Mouse (Mus musculus): ENCODE measurements around the gene Gch1.
"Not testable (repeated sequence)": the region's sequence is repeated elsewhere in the genome, so short reads cannot be mapped to it uniquely, and the experiment has no call there.

Gch1 gene

DNA sequence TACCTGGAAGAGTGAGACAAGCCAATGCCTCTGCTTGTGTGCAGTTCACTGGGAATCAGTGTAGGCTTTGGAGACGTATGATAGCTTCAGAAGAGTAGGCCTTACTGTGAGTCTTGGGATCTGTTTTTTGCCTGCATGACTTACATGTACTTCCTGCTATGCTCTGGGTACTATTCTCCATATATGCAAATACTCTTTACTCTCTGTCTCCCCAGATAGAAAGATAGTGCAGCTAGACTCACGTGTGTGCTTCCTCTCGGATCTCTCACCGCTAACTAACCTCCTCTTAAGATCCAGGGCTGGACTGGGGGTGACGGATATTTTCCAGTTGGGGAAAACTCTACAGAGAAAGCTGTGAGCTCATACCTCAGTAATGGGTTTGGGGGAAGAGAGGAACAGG lies 23.5 kb downstream of the Gch1 start:
- in situ Hi-C loops (cut with MboI, MseI): no loop called here

DNA sequence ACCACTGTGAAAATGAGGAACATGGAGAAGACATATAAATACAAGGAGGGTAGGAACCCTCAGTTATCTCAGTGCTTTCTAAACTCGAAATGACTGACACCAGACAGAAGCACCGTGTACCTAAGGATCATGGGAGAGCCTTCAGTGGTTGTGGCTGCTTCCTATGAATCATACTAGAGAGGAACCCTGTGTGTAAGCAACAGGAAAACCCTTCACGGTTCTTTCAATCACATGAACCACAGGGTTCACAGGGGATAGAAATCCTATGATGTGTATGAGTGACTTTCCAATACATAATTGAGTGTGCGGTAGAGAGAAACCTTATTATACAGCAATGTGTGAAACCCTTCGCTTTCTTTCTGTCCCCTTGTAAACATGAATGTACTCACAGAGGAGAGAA lies 24.1 kb downstream of the Gch1 start:
- in situ Hi-C loops (cut with MboI, MseI): no loop called here

DNA sequence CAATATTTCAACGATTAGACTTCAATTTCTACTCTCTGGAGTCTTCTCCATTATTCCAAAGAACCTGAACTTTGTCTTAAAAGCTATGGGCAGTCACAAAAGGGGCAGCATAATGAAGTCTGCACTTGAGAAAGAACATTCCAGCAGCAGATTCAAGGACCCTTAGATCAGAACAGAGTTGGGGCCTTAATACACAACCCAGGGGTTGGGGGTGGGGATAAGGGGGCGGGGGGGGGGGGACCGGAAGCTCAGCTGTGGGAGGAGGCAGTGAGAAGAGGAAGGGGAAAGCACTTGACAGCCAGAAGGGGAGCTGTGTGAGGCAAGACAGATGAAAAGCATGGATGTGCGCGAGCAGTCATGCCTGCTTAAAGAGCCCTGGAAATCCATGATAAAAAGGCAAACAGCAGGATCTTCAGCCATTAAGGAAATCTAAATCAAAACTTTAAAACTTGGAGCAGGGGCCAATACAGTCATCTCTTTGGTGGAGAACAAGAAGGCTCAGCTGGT lies 27.2 kb downstream of the Gch1 start:
- in situ Hi-C loops (cut with MboI, MseI): no loop called here

DNA sequence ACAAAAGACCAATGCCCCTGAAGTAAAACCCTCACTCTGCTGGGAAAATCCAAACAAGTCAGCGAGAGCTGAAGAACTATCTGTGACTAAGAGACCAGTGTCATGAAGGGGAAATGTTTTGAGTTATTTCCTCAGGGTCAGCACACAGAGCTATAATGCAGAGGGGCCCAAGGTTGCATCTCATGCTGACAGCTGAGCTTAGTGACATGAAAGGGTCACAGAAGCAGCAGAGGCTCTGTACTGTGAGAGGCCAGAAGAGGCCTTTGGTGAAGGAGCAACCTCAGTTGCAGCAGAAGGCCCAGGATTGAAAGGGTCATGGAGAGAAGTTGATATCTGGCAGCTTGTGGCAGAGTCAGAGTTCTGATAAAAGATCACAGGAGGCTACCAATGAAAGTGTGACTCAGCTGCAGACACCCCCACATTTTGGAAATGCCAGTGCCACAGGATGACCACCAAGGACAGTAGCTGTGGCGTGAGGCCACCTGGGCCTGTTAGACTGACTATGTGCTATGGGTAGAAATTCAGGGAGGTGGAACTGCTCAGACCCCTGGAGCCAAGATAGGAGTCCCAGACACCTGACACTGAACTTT lies 29.1 kb downstream of the Gch1 start:
- in situ Hi-C loops (cut with MboI, MseI): no loop called here

DNA sequence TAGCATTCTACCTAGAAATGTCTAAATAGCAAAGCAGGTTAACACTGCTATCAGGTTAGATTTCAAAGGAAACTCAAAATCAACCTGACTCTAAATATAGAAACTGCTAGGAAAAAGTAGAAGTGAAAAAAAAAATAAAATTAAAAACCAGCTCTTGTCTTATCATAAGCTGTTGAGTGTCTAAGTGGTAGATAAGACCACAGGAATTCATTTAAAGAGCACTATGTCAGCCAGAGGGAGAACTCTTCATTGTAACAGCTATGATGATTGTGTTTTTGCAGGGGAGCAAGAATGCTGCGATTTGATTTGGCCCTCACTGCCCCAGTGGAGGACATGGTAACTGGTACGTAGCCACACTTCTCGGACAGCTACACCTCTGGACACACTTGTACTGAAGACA lies 34.9 kb downstream of the Gch1 start:
- in situ Hi-C loops (cut with MboI, MseI): no loop called here

DNA sequence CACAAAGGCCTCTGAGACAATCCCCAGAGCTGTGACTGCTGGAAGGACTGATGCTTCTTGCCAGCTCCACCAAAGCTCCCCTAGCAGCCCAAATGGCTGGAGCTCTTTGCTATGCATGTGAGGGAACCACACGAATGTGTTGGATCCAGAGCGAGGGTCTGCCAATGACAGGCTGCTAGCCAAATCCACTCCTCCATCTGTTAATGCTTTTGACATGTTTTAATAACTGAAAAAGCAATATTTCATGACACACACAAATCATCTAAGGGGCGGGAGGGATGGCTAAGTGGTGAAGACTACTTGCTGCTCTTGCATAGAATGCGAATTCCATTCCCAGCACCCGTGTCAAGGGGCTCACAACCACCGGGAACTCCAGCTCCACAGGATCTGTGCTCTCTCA lies 37.9 kb downstream of the Gch1 start:
- in situ Hi-C loops (cut with MboI, MseI): no loop called here

DNA sequence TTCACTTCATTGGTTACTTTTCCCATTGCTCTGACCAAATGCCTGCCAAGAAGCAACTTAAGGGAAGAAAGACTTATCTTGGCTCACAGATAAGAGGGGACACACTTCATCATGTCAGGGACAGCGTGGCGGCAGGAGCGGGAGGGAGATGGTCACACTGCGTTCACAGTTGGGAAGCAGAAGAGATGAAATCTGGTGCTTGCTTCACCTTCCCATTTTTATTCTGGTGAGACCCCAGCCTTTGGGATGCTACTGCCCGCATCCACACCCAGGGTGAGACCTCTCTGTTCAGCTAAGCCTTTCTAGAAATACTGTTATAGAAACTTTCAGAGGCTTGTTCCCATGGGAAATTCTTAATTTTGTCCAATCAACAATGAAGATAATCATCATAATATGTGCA lies 44.9 kb downstream of the Gch1 start:
- in situ Hi-C loops (cut with MboI, MseI): no loop called here

DNA sequence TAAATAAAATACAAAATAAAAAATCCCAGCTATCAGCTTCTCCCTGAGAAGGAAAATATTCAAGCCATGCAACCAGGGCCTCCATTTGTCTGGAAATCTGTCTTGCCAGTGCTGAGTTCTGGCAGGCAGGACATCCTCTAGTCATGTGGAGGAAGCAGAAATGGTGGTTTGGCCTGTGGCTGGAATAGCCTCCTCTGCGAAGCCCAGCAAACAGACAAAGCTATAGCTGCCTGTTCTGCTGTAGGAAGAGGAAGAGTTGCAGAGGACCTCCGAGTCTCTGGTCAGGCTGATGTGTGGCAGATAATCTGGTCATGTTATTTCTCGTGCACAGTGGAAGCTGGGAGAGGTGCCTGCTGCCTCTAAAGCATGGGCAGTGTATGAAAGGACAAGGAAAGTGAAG lies 50.4 kb downstream of the Gch1 start:
- in situ Hi-C loops (cut with MboI, MseI): loop anchor here (5.0 kb wide), 1 partner anchor 92 kb away; no protein-coding TSS in a partner anchor

DNA sequence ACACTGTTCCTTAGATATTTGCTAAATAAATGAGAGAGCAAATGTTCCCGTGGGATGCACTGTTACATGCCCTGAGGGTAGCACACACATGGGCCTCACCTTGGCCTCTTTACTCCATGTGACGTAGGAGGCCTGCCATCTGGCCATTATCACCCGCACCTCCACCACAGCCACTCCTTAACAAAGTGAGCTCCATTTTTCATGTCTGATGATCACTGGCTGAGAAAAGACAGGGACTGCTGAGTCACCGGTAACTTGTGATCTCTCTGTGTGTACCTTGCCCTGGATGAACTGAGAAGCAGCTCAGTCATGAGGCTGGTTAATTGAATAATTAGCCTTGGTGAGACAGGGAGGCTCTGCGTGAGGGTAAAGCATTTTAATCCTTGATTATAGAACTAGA lies 52.6 kb downstream of the Gch1 start:
- in situ Hi-C loops (cut with MboI, MseI): loop anchor here (5.0 kb wide), 1 partner anchor 89 kb away; no protein-coding TSS in a partner anchor

DNA sequence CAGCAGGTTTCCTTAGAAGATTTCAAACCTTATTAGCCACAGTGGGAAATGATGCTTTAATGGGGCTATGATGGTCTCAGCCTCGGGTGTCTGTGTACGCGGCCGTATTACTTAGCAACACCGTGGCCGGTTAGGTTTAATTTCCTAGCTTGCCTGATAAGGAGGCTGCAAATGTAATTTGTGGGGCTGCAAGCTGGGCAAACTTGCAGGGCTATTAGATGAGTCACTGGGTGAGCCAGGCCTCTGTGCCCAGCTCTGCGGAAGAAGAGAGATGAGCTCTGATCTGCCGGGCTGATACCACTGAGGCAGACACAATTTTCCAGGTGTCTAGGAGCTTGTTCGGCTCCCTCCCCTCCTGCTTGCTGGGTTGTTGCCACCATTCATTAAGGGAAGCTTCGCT lies 55.3 kb downstream of the Gch1 start:
- in situ Hi-C loops (cut with MboI, MseI): no loop called here

DNA sequence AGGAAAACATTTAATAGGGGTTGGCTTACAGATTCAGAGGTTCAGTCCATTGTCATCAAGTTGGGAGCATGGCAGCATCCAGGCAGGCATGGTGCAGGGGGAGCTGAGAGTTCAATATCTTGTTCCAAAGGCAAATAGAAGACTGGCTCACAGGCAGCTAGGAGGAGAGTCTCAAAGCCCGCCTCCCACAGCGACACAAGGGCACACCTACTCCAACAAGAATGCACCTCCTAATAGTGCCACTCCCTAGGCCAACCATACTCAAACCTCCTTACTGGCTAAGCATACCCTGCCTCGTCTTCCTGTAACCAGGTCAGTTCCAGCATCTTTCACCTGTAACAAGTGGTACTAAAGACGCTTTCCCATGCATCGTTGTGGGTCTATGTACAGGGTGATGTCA lies 61.2 kb downstream of the Gch1 start:
- in situ Hi-C loops (cut with MboI, MseI): no loop called here

DNA sequence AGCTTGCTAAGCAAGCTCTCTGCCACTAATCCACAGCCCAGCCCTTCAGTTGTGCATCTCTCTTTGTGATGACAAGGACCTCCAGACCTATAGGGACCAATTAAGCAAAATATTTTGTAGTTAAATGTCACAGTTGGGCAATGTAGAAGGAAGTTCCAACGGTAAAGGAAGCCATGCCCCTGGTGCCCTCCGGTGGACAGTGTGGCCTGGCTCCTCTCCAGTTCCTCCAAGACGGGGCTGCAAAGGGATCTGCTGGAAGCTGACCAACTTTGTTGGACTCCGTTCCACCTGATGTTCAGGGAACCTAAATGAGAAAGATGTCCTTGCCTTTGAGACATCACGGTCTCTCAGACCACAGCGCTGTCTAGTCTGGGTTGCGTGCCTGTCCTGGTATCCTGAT lies 71.7 kb downstream of the Gch1 start:
- in situ Hi-C loops (cut with MboI, MseI): no loop called here

DNA sequence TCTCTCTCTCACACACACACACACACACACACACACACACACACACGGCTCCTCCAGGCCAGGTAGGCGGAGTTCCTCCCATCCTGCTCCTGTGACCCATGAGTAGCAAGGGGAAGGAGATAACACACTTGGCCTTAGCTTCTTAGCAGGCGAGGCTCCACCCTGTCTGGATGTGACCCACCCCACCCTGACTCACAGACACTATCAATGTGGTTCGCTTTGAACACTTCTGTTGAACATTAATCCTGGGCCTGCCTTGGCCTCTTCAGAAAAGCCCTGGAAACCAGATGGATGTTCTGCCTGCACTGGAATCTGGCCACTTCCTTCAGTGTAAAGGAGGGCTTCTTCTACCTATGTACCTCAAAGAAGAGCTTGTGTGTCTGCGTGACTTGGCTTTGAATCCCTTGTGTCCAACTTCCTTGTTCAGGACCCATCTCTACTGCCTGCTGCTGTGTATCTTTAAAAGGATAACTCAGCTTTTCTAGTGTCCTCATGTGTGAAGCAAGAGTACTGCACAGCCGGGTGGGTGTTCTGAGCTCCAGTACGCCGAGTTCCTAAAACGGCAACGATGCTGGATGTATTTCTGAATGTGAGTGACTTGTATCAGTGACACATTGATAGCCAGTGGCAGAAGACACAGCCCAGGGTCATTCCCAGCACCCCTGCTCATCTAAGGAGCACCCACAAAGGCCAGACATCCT lies 73.0 kb downstream of the Gch1 start:
- in situ Hi-C loops (cut with MboI, MseI): no loop called here

DNA sequence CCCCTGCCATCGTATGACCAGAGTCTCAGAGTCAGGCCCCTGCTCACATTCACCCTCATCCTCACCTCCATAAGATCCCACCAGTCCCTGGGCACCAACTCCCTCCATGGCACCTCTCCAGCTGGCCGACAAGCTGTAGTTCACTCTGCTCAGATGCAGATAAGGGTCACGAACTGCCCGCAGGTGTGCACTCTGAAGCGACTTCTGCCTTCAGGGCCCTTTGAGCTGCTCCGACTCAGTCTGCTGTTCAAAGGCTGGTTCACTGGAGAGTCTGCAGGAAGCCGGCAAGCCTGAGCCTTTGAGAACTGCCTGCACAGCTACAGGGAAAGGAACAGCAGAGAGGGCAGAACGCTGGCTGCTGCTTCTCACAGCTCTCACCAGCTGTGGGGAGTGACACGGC lies 74.1 kb downstream of the Gch1 start:
- in situ Hi-C loops (cut with MboI, MseI): no loop called here

DNA sequence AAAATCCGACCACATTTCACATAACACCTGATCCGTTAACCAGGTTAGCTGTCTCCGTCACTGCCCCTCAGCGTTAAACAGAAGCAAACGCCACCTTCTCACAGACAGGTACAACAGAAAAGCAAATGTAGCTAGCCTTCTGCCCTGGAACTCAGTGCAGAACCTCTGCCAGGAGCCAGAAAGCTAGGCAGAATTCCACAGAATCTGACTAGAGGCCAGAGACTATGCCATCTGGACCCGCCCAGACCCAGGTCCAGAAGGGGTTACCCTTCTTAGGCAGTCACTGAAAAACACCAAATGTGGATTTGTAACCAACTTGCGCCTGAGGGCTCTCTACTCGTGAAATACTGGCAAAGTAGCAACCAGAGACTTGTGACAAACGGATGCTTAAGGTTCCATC lies 77.9 kb downstream of the Gch1 start:
- in situ Hi-C loops (cut with MboI, MseI): no loop called here

DNA sequence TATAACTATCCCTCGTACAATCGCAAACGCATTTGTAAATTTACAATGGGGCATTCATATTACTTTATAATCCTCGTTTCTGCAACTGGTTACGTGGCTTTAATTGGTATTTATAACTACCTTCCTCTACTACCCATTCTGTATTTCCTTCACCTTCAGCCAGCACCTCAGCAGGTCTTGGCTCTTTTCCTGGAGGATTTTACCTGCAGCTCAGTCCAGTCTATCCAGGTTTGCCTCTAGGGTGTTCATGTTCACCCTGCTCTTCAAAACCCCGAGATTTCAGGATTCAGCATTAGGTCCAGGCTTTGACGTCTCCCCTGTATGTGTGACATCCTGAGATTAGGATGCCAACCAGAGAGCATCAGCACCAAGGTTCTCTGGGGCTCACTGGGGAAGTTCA lies 78.8 kb downstream of the Gch1 start:
- in situ Hi-C loops (cut with MboI, MseI): not testable (repeated sequence)

DNA sequence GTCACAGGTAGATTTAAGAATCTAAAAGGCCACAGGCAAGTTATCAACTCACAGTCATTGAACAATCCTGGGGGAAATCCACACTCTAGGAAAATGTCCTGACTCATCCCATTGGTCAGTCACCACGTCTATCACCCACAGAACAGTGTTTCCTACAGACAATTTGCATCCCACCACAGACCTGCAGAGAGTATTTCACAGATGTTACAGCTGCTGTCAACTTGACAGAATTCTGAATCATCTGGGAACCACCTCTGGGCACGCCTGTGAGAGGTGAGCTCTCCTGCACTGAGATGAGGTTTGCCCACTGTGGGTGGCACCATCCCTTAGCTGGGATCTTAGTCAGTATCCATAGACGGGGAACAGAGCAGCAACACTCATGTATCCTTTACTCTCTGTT lies 81.8 kb downstream of the Gch1 start:
- in situ Hi-C loops (cut with MboI, MseI): no loop called here

DNA sequence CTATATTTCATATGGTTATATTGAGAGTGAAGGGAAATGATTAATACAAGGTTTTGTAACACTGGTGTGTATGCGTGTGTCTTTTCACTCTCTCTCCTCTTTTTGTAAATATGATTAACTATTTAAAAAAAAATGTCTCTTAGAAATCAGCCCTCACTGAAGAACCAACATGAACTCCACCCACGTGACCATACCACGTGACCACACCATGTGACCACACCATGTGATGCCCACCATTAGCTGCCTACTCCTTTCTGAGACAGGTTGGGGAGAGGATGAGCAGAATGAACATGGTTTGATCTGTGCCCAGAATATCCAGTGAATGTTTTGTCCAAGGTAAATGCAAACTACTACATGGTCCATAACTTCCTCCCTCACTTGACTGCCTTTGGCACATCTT lies 83.5 kb downstream of the Gch1 start:
- in situ Hi-C loops (cut with MboI, MseI): no loop called here

DNA sequence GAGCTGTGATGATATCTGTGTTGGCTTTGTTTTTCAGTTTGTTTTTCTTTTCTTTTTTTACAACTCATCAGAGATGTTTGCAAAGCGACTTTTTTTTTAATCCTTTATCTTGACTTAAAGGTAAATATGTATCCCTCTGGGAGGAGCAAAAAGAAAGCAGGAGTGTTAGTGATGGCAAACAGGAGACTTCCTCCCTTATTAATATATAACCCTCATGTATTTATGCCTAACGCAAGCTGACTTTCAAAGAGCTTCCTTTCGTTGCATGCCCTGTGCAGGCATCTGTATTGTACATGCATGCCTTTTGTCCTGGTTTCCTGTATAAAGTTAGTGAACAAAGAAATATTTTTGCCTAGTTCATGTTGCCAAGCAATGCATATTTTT lies 84.0 kb downstream of the Gch1 start:
- in situ Hi-C loops (cut with MboI, MseI): no loop called here

DNA sequence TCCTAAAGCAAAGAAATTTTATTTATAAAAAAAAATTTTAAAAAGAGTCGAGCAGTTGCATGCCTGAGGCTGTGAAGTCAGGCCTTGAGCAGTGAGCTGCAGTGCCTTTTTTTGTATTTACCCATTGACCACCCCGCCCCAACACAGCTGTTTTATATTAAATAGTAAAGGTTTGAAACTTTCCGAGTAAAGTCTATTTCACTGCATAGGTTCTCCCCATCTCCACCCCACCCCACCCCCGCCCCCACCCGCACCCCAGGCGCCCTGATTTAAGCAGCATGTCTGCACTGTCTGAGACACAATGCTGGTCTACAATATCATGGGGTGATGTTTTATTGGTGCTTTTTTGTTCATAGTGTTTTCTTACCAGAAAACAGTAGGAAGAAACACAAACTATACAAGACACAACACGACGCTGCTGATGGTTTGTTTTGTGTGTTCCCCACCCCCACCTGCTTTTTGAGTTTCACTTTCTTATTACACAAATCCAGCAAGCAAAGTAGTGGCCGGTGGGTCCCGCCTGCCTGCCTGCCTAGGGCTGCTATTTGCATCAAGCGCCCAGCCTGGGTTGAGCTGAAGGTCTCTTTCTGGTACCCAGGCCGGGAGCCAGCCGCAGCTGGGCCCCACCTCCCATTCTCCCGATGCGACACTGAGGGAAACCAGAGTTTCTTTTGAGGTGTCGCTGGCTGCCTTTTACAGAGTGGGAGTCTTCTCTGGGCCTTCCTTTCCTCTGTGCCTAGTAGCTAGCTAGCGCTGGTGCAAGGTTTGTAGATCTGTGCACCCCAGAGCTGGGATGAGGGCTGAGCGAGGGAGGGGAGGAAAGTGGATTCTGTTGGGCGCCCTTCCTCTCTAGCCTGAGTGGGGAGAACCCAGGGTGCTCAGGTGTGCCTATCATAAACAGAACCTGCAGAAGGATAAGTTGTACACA lies 84.7 kb downstream of the Gch1 start:
- in situ Hi-C loops (cut with MboI, MseI): no loop called here

All from T-helper 2 cell (primary cell).